Mouse (Mus musculus) ES-Bruce4 (cell line): Measurements from ENCODE around the gene Cadm4.

Source experiments
- CTCF ChIP-seq: IDR thresholded peaks from one replicate; pipeline ENCODE4 v1.8.1; 2011; ENCODE audit warnings: low read depth, low read length
- EP300 ChIP-seq: IDR thresholded peaks from 2 replicates; pipeline ENCODE4 v1.6.1; 2011; ENCODE audit warnings: low read depth, low read length; ENCODE audit not compliant: insufficient read depth
- POLR2A ChIP-seq: IDR thresholded peaks from one replicate; pipeline ENCODE4 v1.8.1; 2011; ENCODE audit warnings: low read length; ENCODE audit not compliant: insufficient read depth

DNA sequence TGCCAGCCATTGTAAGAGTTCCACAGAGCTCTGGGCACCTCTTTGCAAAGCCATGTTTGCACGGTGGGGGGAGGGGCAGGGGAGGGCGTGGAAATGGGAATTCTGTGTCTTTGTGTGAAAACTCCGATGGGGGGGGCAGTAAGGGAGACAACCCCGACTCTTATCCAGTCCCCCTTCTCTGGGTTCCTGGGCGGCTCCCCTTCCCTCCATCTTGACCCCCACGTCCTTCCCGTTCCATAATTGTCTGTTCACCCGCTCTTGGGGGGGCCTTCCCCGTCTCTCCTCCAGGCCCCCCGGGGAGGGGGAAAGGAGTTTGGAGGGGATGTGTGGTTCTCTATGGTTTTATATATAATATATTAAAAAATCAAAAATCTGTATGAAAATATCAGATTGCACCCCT, 22.2 kb downstream of the Cadm4 start:
- TF ChIP-seq CTCF (no peak), EP300 (no peak), POLR2A (no peak)
